In the genomic region with DNA sequence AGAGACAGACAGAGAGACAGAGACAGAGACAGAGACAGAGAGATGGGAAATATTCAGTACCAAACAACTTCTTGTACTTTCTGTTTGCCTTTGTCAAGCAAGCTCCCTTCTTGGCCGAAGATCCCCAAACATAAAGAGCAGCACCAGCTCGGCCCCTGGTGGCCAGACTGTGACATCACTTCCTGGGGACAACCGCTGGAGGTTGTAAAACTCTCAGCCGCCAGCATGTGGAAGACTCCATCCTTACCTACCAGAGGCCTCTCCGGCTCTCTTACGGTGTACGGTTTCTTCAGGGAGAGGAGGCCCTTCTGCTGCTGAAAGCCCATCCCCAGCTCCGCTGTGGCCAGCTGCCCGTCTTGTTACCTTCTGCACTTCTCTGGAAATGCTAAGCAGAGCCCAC, we compare ENCODE assay signal across 9 mouse cellular contexts. TPM values are rescaled to one million over a fixed set of nuclear protein-coding genes. Genes with fewer than 3 reads are reported as not detected.
A peak's percentile ranks its signal among the peaks of the same experiment; 100 is the strongest.
DNase-seq lines count a peak whose midpoint lies in the region; ATAC-seq and TF ChIP-seq lines count a peak whose summit lies in the region.
"Had no signal": no experiment of that assay in that cellular context is flagged by ENCODE, and none has a peak within 500 bp of the region (broad histone marks: within the 10 kb centered on the region; RNA-seq: fewer than 3 reads in every experiment).

No protein-coding gene starts in this region.

- H3K9ac ChIP-seq in liver, adult 2 months (ENCODE audit: low read depth, low read length) = no peak overlapping the region
- no peak overlapping the region for H3K9ac ChIP-seq in liver, embryonic 12.5 days
- H3K9ac ChIP-seq in embryonic facial prominence, embryonic 11.5 days (replicated peaks; ENCODE audit: low read length) = no peak overlapping the region
- H3K9ac ChIP-seq in midbrain, embryonic 11.5 days (ENCODE audit: low read length) = no peak overlapping the region
- H3K9ac ChIP-seq: embryonic facial prominence, embryonic 15.5 days; liver, embryonic 15.5 days had no signal

- H3K4me2 ChIP-seq in liver, embryonic 12.5 days = no peak overlapping the region
- no peak overlapping the region for H3K4me2 ChIP-seq in embryonic facial prominence, embryonic 11.5 days (ENCODE audit: low read depth, low read length)
- no peak overlapping the region for H3K4me2 ChIP-seq in midbrain, embryonic 11.5 days
- H3K4me2 ChIP-seq: embryonic facial prominence, embryonic 15.5 days; liver, embryonic 15.5 days had no signal

- ATAC-seq in liver, embryonic 12.5 days = no peak
- ATAC-seq in embryonic facial prominence, embryonic 11.5 days (replicated peaks; ENCODE audit: insufficient number of reproducible peaks, low FRiP score, low TSS enrichment, low read depth) = no peak
- ATAC-seq in midbrain, embryonic 11.5 days (ENCODE audit: low FRiP score) = no peak
- no peak for ATAC-seq in activated CD4-positive, CD25-positive, alpha-beta regulatory T cell, adult 4 months

- WGBS in liver, adult 2 months = 68% methylated on average over 9 of the region's 9 CpGs
- 59% methylated on average over 9 of the region's 9 CpGs for WGBS in liver, embryonic 12.5 days (ENCODE audit: insufficient replicate concordance)
- 42% methylated on average over 9 of the region's 9 CpGs for WGBS in embryonic facial prominence, embryonic 11.5 days
- 32% methylated on average over 9 of the region's 9 CpGs for WGBS in midbrain, embryonic 11.5 days

- TF ChIP-seq CTCF in liver, adult 2 months (IDR thresholded peaks at IDR 0.05; ENCODE audit: low read depth, low read length) = 0 out of 2 replicates have a peak, but pooled peaks have one; percentile 21

- no peak overlapping the region for H3K4me3 ChIP-seq in liver, adult 2 months (ENCODE audit: insufficient read depth, low read depth, low read length)
- H3K4me3 ChIP-seq in liver, embryonic 12.5 days = no peak overlapping the region
- no peak overlapping the region for H3K4me3 ChIP-seq in embryonic facial prominence, embryonic 11.5 days (ENCODE audit: low read depth, low read length)
- H3K4me3 ChIP-seq in midbrain, embryonic 11.5 days (ENCODE audit: low read depth, low read length) = no peak overlapping the region
- H3K4me3 ChIP-seq: embryonic facial prominence, embryonic 15.5 days; liver, embryonic 15.5 days had no signal

- no peak overlapping the region for H3K27ac ChIP-seq in liver, adult 2 months (replicated peaks; ENCODE audit: insufficient read depth, low read depth, low read length)
- no peak overlapping the region for H3K27ac ChIP-seq in liver, embryonic 12.5 days
- H3K27ac ChIP-seq in embryonic facial prominence, embryonic 11.5 days (replicated peaks; ENCODE audit: low read depth, low read length) = no peak overlapping the region
- H3K27ac ChIP-seq in midbrain, embryonic 11.5 days (ENCODE audit: low read depth, low read length) = no peak overlapping the region
- H3K27ac ChIP-seq: embryonic facial prominence, embryonic 15.5 days; liver, embryonic 15.5 days had no signal

- no peaks in the 10 kb centered on the region for H3K27me3 ChIP-seq in liver, adult 2 months (ENCODE audit: control insufficient read depth, insufficient read depth, low read length)
- no peaks in the 10 kb centered on the region for H3K27me3 ChIP-seq in liver, embryonic 12.5 days (replicated peaks)
- H3K27me3 ChIP-seq in embryonic facial prominence, embryonic 11.5 days (ENCODE audit: control insufficient read depth, insufficient read depth, low read length) = no peaks in the 10 kb centered on the region
- H3K27me3 ChIP-seq in midbrain, embryonic 11.5 days (ENCODE audit: control insufficient read depth, insufficient read depth, low read length) = no peaks in the 10 kb centered on the region
- H3K27me3 ChIP-seq: embryonic facial prominence, embryonic 15.5 days; liver, embryonic 15.5 days had no signal

- no peaks in the 10 kb centered on the region for H3K79me2 ChIP-seq in liver, adult 2 months (ENCODE audit: control insufficient read depth, insufficient read depth, low read length)

- no peaks in the 10 kb centered on the region for H3K9me3 ChIP-seq in liver, embryonic 12.5 days (replicated peaks)
- no peaks in the 10 kb centered on the region for H3K9me3 ChIP-seq in embryonic facial prominence, embryonic 11.5 days (replicated peaks; ENCODE audit: control insufficient read depth, low read length)
- H3K9me3 ChIP-seq in midbrain, embryonic 11.5 days (ENCODE audit: control insufficient read depth, low read length) = 0 out of 2 replicates have a peak, but pooled peaks cover 3% of the 10 kb centered on the region
- H3K9me3 ChIP-seq: embryonic facial prominence, embryonic 15.5 days; liver, embryonic 15.5 days had no signal

- no peaks in the 10 kb centered on the region for H3K4me1 ChIP-seq in liver, adult 2 months (ENCODE audit: control insufficient read depth, insufficient read depth, low read length)
- no peaks in the 10 kb centered on the region for H3K4me1 ChIP-seq in liver, embryonic 12.5 days
- no peaks in the 10 kb centered on the region for H3K4me1 ChIP-seq in embryonic facial prominence, embryonic 11.5 days (ENCODE audit: control insufficient read depth, insufficient read depth, low read length)
- no peaks in the 10 kb centered on the region; the same call in 1 of the 2 replicates for H3K4me1 ChIP-seq in midbrain, embryonic 11.5 days (ENCODE audit: control insufficient read depth, insufficient read depth, low read length)
- H3K4me1 ChIP-seq: embryonic facial prominence, embryonic 15.5 days had no signal

- H3K36me3 ChIP-seq in liver, adult 2 months (ENCODE audit: control insufficient read depth, insufficient read depth, low read length) = no peaks in the 10 kb centered on the region
- peaks cover 25% of the 10 kb centered on the region; the same call in 1 of the 2 replicates for H3K36me3 ChIP-seq in liver, embryonic 12.5 days
- H3K36me3 ChIP-seq in embryonic facial prominence, embryonic 11.5 days (replicated peaks; ENCODE audit: control insufficient read depth, insufficient read depth, low read depth, low read length) = no peaks in the 10 kb centered on the region
- no peaks in the 10 kb centered on the region for H3K36me3 ChIP-seq in midbrain, embryonic 11.5 days (ENCODE audit: control insufficient read depth, insufficient read depth, low read length)
- H3K36me3 ChIP-seq: embryonic facial prominence, embryonic 15.5 days had no signal

- no peak for TF ChIP-seq POLR2A in liver, adult 2 months (IDR thresholded peaks at IDR 0.05; ENCODE audit: extremely low read depth, insufficient read depth, low read length)

- no peak for DNase-seq in liver, adult 2 months (ENCODE audit: extremely low read depth, low read depth, low spot score)
- DNase-seq in R1 (ENCODE audit: low read depth, low spot score) = peak; percentile 74
- peak; percentile 55 for DNase-seq in embryonic facial prominence, embryonic 11.5 days (ENCODE audit: low spot score)
- DNase-seq in midbrain, embryonic 11.5 days (ENCODE audit: low spot score, missing footprints) = peak; percentile 89
- no peak for DNase-seq in heart, adult 11 months

RNA-seq across cellular contexts. Expression of a gene that starts 18.1 kb away (rescaled TPM):
- total RNA-seq in liver, adult 2 months (2014; rRNA removed) = 0.07 and 0.09 TPM in 2 replicates
- 0.02 and 0.18 TPM in 2 replicates for polyA plus RNA-seq in liver, adult 2 months (2012; rRNA removed)
- 0.07 and 0.10 TPM in 2 replicates for polyA plus RNA-seq in liver, embryonic 12.5 days (2016; fragmentation: Nextera tagmentation; extraction: Ambion mirVana)
- 2.1 TPM in 2 replicates for polyA plus RNA-seq in embryonic facial prominence, embryonic 11.5 days (2014; fragmentation: Nextera tagmentation; extraction: Ambion mirVana)
- polyA plus RNA-seq in midbrain, embryonic 11.5 days (2014; fragmentation: Nextera tagmentation; extraction: Ambion mirVana) = 8.8 and 10.2 TPM in 2 replicates
- under 1 TPM in 1 of 2 experiments, not detected in 1; 0.08 TPM for polyA plus RNA-seq in activated CD4-positive, CD25-positive, alpha-beta regulatory T cell, adult 4 months (2017; shearing (Covaris generic))

RNA-seq across cellular contexts. Expression of a gene that starts 40.3 kb away (rescaled TPM):
- total RNA-seq in liver, adult 2 months (2014; rRNA removed) = 1.9 and 2.8 TPM in 2 replicates
- polyA plus RNA-seq in liver, adult 2 months (2012; rRNA removed) = 0.72 and 1.2 TPM in 2 replicates
- 37.6 and 40.7 TPM in 2 replicates for polyA plus RNA-seq in liver, embryonic 12.5 days (2016; fragmentation: Nextera tagmentation; extraction: Ambion mirVana)
- polyA plus RNA-seq in embryonic facial prominence, embryonic 11.5 days (2014; fragmentation: Nextera tagmentation; extraction: Ambion mirVana) = 47.6 and 48.1 TPM in 2 replicates
- polyA plus RNA-seq in midbrain, embryonic 11.5 days (2014; fragmentation: Nextera tagmentation; extraction: Ambion mirVana) = 36.6 and 38.8 TPM in 2 replicates
- polyA plus RNA-seq in activated CD4-positive, CD25-positive, alpha-beta regulatory T cell, adult 4 months (2017; shearing (Covaris generic)) = 1 to 10 TPM; 6.7 to 7.1 TPM

Comparison
In these comparisons a context has a peak if more than half of its experiments do, and no peak if none do; other contexts are left out.
1. DNase-seq: peak in R1 (single experiment), embryonic facial prominence, embryonic 11.5 days (single experiment) and midbrain, embryonic 11.5 days (single experiment); none in liver, adult 2 months (single experiment) and heart, adult 11 months (single experiment).